Mouse (Mus musculus) spleen, postnatal 4 days (tissue): ENCODE measurements around the gene Slco2a1.

Experiments used
- DNase-seq, 2 experiments: peaks; one replicate each; pipeline ENCODE4 v3.0.0; 2022; ENCODE audit warnings: low spot score in 2 of 2

Gene Slco2a1

DNA sequence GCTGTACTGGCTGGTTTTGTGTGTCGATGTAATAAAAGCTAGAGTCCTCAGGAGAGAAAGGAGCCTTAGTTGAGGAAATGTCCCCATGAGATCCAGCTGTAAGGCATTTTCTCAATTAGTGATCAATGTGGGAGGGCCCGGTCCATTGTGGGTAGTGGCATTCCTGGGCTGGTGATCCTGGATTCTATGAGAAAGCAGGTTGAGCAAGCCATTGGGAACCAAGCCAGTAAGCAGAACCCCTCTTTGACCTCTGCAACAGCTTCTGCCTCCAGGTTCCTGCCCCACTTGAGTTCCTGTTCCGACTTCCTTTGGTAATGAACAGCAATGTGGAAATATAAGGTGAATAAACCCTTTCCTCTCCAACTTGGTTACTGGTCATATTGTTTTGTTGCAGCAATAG is 6.1 kb upstream of the Slco2a1 start:
- no peak for DNase-seq

DNA sequence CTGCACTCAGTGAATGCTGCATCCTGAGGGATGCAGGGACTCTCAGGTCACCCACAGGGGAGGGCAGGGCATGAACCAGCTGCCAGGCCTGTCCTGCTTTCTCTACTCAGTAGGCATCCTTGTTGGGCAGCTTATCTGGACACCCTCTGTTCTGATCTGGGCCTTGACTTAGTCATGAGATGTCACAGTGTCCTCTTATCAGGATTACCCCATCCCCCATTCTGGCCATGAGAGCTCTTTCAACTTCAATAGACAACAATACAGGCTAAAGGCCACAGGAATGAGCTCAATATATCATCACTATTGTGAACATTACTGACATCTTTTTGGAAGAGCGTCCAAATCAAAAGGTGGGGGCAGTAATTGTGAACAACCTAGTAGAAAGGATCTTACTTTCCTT is 3.4 kb upstream of the Slco2a1 start:
- no peak for DNase-seq

DNA sequence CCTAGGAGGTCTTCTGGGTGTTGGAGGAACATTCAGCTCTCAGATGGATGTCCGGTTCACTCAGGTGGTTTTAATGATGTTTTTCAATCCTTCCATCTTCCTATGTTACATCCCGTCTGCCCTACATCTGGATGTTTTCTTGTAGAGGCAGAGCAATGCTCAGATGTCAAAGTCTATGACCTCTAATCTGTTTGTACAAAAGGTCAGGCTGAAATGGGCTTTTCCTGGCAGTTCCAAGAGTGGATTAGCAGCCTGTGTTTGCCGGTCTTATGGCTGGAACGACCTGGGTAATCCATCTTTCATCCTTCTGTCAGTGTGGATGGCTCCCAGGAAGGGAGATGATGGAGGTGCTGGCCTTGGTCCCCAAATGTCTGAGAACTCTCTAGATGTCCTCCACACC is 2.6 kb upstream of the Slco2a1 start:
- no peak for DNase-seq

DNA sequence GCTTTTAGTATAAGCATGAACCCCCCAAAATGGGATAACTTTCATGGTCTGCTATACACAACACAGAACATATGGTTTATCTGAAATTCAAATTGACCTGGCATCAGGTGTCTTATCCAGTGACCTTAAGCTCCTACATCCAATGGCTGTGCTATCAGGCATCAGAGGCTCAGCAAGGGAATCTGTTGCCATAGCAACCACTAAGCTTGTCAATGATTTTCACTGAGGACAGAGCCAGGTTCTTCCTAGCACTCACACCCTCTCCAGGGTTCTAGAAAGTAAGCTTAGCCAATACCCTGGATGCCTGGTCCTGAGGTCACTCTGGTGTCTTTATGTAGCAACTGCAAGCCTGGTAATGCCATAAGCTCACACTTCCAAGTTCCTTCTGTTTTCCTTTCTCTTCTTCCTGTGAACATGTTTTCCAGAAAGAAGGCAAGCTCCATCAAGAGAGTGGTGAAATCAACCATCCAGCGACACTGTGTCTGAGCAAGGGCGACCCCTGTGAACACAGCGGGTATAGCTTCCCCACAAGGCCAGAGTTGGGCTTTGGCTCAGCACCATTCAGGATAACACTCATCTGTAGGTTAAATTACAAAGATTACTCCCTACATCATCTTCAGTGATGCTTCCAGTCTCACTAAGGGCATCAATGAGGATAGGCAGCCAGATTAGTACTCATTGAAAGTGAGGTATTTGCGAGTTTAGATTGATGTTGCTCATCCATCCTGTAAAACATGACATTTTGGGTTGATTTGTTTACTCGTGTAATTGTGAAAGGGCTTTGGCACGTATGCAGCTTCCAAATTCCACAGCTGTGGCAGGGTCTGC is 2.0 kb downstream of the Slco2a1 start:
- no peak for DNase-seq

DNA sequence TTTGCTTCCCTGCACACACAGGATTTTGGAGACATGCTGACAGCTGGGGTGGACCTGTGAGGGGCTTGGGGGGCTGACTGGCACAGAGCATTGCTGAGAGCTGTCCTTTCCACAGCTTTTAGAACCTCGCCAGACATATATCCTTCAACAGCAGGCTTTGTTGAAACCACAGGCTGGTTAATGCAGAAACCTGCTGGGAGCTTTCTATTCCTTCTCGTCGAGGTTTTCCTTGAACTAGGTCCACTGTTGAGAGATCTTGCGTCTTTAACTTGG is 2.6 kb downstream of the Slco2a1 start:
- peak in 1 of 2 experiments; percentile 49 for DNase-seq

DNA sequence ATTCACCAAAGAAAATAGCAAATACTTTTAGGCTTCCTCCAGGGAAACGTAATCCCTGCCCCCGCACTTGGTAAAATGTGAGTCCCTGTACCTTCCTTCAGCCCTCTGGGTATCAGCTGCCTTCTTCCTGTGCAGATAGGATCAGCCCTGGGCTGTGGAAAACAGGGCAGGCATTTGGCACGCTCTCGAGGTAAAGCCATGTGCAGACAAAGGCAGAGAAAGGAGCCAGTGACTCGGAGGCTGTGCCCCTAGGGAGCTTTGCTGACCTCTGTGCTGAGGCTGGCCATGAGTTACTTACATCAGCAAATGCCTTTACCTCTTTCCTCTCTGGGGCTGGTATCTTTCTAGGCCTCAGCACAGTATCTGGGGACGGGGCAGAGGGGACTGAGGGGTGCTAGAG is 4.4 kb downstream of the Slco2a1 start:
- no peak for DNase-seq

DNA sequence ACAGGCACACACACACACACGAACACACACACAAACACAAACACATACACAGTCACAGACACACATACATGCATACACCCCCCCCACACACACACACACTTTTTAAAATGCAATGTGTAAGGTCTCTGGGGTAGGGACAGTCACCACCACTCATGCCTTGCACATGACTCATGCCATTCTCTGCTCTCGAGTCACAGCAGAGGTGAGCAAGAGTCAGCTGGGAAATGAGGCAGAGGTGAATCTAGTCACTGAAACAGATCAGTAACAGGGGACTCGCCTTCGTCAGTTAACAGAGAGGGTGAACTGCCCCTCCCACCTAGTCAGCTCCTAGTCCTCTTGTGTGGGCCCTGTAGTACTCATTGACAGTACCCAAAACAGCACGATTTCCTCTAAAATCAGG is 5.3 kb downstream of the Slco2a1 start:
- no peak for DNase-seq

DNA sequence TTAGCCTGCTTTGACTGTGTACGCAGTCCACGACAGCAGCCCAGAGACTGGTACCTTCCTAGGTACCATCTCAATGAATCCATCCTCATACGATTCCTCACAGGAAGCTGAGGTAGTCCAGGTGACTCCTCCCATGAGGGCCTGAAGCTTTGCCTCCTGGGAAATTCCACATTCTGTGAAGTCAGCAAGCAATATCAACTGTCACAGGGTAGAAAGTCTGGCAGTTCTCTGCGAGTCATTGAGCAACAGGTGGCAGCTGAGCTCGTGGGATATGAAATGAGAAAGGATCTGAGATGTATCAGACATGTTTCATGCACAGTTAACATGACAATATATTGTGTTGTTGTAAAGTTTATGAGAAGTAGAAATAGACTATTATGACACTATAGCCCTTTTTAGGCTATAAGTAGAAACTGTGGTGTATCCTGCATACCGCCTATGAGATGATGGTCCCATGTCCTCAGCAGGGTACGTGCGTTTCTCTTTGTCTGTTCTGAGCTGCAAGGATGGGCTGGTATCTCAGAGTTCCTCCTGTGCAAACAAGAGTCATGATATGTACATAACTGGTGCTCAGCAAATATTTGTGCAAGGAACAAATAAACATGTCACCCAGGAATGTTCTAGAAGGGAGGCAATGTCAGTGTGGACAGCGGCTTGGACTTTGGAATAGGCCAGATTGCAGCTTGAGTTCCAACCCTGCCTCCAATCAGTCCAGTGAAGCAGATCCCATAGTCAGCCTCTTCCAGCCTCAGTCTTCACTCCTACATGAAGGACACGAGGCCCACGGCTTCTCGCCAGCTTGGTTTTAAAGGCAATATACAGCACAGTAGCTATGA is 7.5 kb downstream of the Slco2a1 start:
- no peak for DNase-seq

DNA sequence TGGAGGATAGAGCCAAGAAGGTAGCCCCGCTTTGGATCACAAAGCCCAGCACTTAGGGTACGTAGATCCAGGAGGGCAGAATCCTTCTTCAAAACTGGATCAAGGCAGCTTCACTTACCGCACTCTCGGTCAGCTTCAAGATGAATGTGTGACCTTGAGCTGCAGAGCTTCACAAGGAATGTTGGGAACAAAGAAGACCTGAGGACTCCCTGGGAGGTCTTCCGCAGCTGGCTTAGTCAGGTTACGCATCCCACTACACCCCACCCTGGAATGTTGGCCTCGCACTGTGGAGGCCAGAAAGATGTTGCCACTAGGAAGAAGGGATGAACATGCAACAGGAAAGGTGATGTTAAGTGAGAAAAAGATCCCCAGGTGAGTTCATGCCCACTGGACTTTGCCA is 11.9 kb downstream of the Slco2a1 start:
- DNase-seq, result no peak

DNA sequence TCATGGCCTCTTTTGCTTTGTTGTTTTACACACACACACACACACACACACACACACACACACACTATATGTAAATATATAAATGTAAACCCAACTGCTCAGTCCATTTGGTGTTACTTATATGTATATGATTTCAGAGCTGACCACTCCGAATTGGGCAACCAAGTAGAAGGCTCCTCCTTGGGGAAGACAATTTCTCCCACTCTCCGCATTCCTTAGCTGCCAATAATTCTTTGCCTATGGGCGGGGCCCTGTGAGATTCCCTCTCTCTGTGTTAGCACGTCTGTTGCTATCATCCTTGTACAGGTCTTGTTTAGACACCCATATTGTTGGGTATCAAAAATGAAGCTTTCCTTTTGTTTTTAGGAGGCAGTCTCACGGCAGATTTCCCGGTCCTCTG is 15.8 kb downstream of the Slco2a1 start:
- no peak for DNase-seq

DNA sequence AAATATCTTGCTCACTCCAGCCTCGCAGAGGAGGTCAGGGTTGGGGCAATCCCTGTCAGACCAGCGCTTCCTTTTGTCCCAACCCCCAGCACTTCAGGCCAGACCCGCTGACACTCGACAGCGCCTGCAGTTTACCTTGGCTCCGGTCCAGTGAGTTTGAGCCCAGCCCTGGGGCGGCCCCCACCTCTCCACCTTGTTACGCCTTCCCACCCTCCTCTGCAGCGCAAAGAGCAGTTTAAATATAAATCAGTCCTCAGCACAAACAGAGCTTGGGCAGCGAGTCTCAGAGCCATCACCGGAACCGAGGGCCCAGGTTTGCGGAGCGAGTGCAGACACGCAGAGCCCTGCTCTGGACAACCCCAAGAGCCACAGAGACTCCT is 19.2 kb downstream of the Slco2a1 start:
- DNase-seq, result peak in 1 of 2 experiments; percentile 19

DNA sequence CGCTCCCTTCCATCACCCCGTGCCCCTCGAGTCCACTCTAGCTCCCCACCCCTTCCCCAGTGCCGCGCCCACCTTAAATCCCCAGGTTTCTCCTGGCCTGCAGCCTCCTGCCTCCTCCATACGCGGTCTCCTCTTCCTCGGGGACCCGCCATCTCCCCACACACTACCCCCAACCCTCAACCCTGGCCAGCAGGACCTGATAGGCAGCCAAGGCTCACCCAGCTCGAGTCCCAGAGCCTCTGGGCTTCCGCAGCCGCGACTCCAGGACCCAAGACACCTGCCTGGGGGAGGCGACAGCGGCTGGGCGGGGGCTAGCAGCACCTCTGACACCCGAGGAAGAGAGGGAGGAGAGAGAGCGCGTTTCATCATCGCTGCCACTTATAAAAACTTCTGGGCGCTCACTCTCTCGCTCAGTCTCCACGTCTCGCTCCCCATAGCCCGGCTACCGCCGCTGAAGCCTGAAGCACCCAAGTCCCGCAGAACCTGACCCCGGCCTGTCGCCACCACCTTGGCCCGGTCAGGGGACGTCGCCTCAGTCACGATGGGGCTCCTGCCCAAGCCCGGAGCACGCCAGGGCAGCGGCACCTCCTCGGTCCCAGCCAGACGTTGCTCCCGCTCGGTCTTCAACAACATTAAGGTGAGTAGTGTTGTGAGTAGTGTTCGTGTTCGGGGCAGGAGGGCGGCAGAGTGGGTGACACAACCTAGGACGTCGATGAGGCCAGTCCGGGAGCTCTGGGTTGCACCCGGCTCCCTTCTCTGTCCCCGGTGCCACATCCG is 19.8 kb downstream of the Slco2a1 start:
- DNase-seq, result no peak

DNA sequence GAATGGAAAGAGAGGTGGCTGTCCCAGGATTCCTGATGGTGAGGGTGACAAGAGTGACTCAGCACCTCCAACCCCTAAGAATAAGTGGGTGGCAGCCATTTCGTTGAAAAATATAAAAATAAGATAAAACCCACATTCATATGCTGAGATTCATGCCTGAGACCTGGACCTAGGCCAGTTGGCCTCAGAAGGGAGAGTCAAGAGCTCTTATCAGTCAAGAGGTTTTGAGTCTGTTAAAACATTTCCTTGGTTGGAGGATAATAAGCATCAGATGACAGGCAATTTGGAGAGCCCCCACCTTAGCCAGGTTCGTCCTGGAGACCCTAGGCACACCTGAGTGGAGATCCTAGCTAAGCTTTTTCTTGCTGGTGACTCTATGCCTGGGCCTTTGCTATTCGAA is 21.6 kb downstream of the Slco2a1 start:
- DNase-seq, result no peak

DNA sequence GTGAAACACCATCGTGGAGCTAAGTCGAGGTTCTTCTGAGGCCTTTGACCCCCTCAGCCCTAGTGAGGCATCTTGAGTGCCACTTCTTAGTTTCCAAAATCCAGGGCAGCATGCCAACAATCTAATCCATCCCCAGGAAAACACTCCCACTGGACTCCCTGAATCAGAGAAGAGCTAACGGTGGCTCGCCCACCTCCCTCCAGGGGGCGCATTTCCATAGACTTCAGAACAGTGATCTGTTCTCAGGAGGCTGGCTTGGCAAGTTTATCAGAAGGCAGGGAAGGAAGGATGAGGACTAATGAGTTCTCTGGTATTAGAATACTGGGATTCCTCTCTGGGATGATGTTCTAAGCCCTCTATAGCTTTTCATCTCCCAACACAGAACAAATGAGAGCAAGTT is 24.9 kb downstream of the Slco2a1 start:
- peak in 1 of 2 experiments; percentile 25 for DNase-seq

DNA sequence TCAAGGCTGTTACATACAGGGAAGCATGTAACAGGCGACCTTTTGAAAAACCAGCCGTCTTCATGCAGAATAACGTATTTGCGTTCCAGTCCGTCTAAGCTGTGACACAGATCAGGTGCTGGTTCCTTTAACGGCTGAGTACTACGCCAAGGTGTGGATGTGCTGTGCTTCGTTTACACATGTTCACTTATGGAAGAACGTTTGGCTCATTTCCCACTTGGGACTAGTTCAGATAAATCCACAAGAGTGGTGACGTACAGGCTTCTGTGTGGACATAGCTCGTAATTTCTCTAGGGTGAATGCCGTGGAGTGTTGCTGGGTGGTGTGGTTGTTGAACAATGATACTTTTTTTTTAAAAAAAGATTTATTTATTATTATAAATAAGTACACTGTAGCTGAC is 26.2 kb downstream of the Slco2a1 start:
- DNase-seq, result no peak

DNA sequence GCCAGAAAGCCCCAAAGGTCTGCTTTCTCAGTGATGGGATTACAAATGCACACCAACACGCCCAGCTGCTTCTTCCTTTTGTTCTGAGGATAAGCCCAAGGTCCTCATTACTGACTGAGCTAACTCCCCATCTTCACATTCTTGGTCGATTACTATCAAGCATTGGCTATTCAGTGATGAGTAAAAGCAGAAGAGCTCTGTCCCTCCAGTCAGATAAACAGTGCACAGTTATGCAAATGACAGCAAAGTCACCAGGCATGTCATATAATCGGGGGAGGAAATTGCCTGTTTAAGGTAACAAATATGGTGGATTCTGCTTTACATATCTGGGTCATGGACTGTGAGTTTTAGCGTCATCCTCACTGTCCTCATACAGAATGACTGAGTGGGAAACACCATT is 35.6 kb downstream of the Slco2a1 start:
- no peak for DNase-seq

DNA sequence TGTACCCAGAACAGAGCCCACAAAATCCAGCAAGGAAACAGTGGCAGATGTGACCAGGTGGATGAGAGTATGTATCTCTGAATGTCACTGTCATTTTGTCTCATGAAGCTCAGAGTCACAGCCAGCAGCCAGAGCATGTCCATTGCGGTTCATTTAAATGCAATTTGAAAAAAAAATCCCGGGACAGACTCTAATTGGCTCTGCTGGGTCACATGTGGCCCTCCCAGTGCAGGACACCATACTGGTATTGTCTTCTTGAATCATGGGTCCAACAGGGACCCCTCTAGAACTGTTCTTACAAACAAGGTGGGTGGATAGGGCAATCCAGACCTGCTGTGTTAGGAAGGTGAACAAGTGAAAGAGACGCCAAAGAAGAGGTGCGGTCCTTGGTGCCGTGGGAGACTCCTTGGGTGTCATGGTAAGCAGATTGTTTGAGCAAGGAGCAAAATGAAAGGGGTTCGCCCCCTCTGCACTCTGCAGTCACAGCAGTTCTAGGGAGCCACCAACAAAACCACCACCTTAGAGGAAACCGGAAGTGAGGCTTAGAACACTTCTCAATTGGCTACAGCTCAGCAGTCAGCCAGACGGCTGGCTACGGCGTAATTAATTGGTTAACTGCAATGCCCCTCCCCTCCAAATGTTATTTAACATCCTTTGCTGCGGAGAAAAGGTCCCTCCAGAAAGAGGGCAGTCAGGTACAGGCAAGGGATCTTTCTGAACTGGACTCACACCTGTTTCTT is 38.8 kb downstream of the Slco2a1 start:
- DNase-seq, result no peak

DNA sequence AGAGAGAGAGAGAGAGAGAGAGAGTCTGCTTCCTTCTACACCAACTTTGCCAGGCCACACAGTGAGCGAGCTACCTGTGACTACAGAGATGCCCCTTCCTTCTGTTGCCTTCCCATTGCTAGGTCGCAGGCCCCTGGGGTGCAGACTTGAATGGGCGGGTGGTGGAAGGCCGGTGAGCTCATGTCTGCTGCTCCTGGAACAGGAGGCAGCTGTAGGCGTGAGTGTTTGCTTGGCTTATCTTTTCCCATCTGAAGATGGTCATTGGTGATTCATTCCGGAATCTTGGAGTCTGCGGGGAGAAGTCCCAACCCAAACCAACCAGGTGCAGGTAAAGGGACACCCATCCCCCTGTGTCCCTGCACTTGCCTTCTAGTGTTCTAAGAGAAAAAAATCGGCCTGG is 40.5 kb downstream of the Slco2a1 start:
- DNase-seq, result no peak

DNA sequence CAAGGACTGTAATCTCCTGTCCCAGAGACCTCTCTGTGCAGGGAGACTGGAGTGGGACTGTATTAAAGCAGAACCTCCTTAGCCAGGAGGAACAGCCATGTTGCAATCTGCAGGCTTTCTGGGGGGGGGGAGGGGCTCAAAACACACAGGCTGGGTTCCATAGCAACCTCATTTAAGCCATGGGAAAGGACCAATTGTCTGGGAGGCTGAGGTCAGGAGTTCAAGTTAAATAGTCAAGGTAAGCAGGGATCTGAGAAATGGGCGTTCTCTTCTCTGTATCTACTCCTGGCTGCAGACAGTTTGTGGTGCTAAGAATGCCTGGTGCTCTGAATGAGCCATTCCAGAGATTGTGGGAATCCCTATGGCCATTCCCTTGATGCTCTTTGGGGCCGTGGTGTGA is 41.5 kb downstream of the Slco2a1 start:
- no peak for DNase-seq

DNA sequence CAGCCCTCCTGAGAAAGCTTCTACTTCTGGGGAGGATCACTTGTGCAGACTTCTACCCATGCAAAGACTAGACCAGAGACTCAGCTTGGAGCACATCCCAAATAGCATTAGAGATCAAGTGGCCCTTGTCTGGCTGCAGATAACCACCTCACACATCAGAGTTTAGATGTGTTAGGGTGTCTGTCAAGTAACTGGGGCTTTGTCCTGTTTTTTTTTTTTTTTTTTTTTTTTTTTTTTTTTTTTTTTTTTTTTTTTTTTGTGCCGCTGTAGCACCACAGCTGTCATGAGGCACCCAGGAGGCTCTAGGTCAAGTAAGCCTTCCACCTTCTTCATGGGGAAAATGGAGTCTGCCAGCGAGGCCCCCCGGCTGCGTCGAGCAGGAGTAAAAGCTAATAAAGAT is 42.7 kb downstream of the Slco2a1 start:
- no peak for DNase-seq

DNA sequence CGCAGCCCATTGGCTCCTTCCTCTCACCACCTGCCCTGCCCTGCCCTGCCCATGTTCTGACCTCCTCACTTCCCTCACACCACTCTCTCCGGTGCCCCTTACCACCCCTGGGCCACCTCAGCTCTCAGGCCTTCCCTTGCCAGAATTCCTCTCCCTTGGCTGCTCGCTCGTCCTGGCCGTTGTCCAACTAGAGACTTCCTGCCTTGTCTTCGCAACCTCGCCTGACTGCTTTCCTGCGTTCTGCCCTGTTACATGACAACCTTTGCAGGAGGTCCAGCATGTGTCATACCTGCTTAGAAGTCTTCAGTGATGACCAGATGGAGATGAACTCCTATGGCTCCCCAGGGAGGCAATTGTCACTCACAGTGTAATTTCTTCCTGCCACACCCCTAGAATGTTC is 43.7 kb downstream of the Slco2a1 start:
- no peak for DNase-seq

DNA sequence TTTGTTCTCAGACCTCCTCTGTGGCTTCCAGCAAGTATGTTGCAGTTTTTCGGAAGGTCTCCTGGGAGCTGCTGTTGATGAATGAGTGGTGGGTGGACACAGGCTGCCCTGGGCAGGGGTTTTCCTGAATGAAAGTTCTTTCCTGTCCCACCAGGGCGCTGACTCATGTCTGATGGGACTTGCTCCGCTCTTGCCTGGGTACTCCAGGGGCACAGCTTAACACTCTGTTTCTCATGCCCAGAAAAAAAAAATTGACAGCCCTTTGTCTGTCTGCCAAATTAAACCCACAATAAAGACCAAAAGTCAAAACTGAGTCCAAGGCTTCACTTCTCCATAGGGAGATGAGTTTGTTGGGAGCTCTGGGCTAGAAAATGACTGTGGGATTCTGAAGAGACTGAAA is 44.9 kb downstream of the Slco2a1 start:
- no peak for DNase-seq
